17 mouse cellular contexts compared by ENCODE assay signal in genomic region chr11:87665658-87666057, GRCm38 (mm10). TPM values are rescaled to one million over a fixed set of nuclear protein-coding genes. Genes with fewer than 3 reads are reported as not detected.
A peak's percentile ranks its signal among the peaks of the same experiment; 100 is the strongest.
DNase-seq lines count a peak whose midpoint lies in the region; ATAC-seq lines count a peak whose summit lies in the region.
"Had no signal": no experiment of that assay in that cellular context is flagged by ENCODE, and none has a peak within 500 bp of the region (broad histone marks: within the 10 kb centered on the region; RNA-seq: fewer than 3 reads in every experiment).

No protein-coding gene starts in this region.

- no peaks in the 10 kb centered on the region for H3K36me3 ChIP-seq in heart, embryonic 15.5 days
- H3K36me3 ChIP-seq in heart, embryonic 11.5 days (ENCODE audit: control insufficient read depth, insufficient read depth, low read length) = no peaks in the 10 kb centered on the region
- H3K36me3 ChIP-seq in lung, embryonic 15.5 days = no peaks in the 10 kb centered on the region
- no peaks in the 10 kb centered on the region for H3K36me3 ChIP-seq in liver, embryonic 11.5 days (ENCODE audit: control insufficient read depth, insufficient read depth, low read length)
- no peaks in the 10 kb centered on the region for H3K36me3 ChIP-seq in stomach, embryonic 16.5 days (ENCODE audit: control insufficient read depth, insufficient read depth, low read length)
- H3K36me3 ChIP-seq: forebrain, embryonic 12.5 days; midbrain, embryonic 13.5 days had no signal

- no peak overlapping the region for H3K4me2 ChIP-seq in heart, embryonic 15.5 days
- H3K4me2 ChIP-seq in heart, embryonic 11.5 days = no peak overlapping the region
- H3K4me2 ChIP-seq in lung, embryonic 15.5 days = peak overlapping the region; percentile 42
- H3K4me2 ChIP-seq in liver, embryonic 11.5 days = peak overlapping the region; percentile 57
- peak overlapping the region; percentile 32 for H3K4me2 ChIP-seq in stomach, embryonic 16.5 days (ENCODE audit: low read depth, low read length)
- H3K4me2 ChIP-seq: forebrain, embryonic 12.5 days; midbrain, embryonic 13.5 days had no signal

- ATAC-seq in heart, embryonic 15.5 days (replicated peaks; ENCODE audit: insufficient number of reproducible peaks, insufficient read depth, low FRiP score, low read depth) = no peak
- no peak for ATAC-seq in heart, embryonic 11.5 days (replicated peaks; ENCODE audit: insufficient number of reproducible peaks, low FRiP score, low TSS enrichment)
- no peak for ATAC-seq in lung, embryonic 15.5 days (ENCODE audit: borderline replicate concordance, extremely low read depth, low FRiP score, low TSS enrichment)
- no peak for ATAC-seq in liver, embryonic 11.5 days (replicated peaks; ENCODE audit: low FRiP score)
- ATAC-seq in stomach, embryonic 16.5 days (ENCODE audit: insufficient read depth, low FRiP score) = no peak
- ATAC-seq: hindbrain, embryonic 16.5 days; midbrain, embryonic 13.5 days had no signal

- no peak for DNase-seq in lung, postnatal 25 days (ENCODE audit: low spot score)
- DNase-seq in liver, embryonic 11.5 days (ENCODE audit: low spot score) = no peak
- DNase-seq in urinary bladder, adult 2 months (ENCODE audit: low spot score) = no peak
- DNase-seq in gastrocnemius, adult 18-20 months (ENCODE audit: low spot score) = no peak
- DNase-seq: adrenal gland, postnatal 25 days; heart, postnatal 10 days; right cerebral cortex, postnatal 4 days had no signal

- peak overlapping the region; percentile 3; the same call in 1 of the 2 replicates for H3K4me3 ChIP-seq in heart, embryonic 15.5 days
- no peak overlapping the region for H3K4me3 ChIP-seq in heart, embryonic 11.5 days (ENCODE audit: low read depth, low read length)
- H3K4me3 ChIP-seq in lung, embryonic 15.5 days = peak overlapping the region; percentile 39
- H3K4me3 ChIP-seq in liver, embryonic 11.5 days (ENCODE audit: low read depth, low read length) = peak overlapping the region; percentile 29
- H3K4me3 ChIP-seq in stomach, embryonic 16.5 days (replicated peaks; ENCODE audit: low read length) = peak overlapping the region; percentile 34
- H3K4me3 ChIP-seq: forebrain, embryonic 12.5 days; midbrain, embryonic 13.5 days had no signal

- peaks cover 10% of the 10 kb centered on the region for H3K27me3 ChIP-seq in heart, embryonic 15.5 days
- peaks cover 7% of the 10 kb centered on the region; the same call in 1 of the 2 replicates for H3K27me3 ChIP-seq in heart, embryonic 11.5 days (ENCODE audit: control insufficient read depth, insufficient read depth, low read length)
- no peaks in the 10 kb centered on the region for H3K27me3 ChIP-seq in lung, embryonic 15.5 days
- H3K27me3 ChIP-seq in liver, embryonic 11.5 days (replicated peaks; ENCODE audit: control insufficient read depth, insufficient read depth, low read length) = no peaks in the 10 kb centered on the region
- H3K27me3 ChIP-seq in stomach, embryonic 16.5 days (ENCODE audit: control insufficient read depth, insufficient read depth, low read length) = no peaks in the 10 kb centered on the region

- H3K27ac ChIP-seq in heart, embryonic 15.5 days = no peak overlapping the region
- H3K27ac ChIP-seq in heart, embryonic 11.5 days (ENCODE audit: low read depth, low read length) = no peak overlapping the region
- H3K27ac ChIP-seq in lung, embryonic 15.5 days = no peak overlapping the region; the same call in 1 of the 2 replicates
- H3K27ac ChIP-seq in liver, embryonic 11.5 days (ENCODE audit: low read depth, low read length) = no peak overlapping the region
- H3K27ac ChIP-seq in stomach, embryonic 16.5 days (ENCODE audit: low read length) = no peak overlapping the region
- H3K27ac ChIP-seq: forebrain, embryonic 12.5 days; left cerebral cortex, adult 2 months; midbrain, embryonic 13.5 days had no signal

- 0 out of 2 replicates have a peak, but pooled peaks cover 6% of the 10 kb centered on the region for H3K4me1 ChIP-seq in heart, embryonic 15.5 days (replicated peaks)
- no peaks in the 10 kb centered on the region for H3K4me1 ChIP-seq in heart, embryonic 11.5 days (ENCODE audit: control insufficient read depth, insufficient read depth, low read length)
- H3K4me1 ChIP-seq in lung, embryonic 15.5 days = no peaks in the 10 kb centered on the region; the same call in 1 of the 2 replicates
- peaks cover 6% of the 10 kb centered on the region; the same call in 1 of the 2 replicates for H3K4me1 ChIP-seq in liver, embryonic 11.5 days (replicated peaks; ENCODE audit: control insufficient read depth, insufficient read depth, low read length)
- H3K4me1 ChIP-seq in stomach, embryonic 16.5 days (ENCODE audit: control insufficient read depth, insufficient read depth, low read length) = no peaks in the 10 kb centered on the region

- no peaks in the 10 kb centered on the region for H3K9me3 ChIP-seq in heart, embryonic 15.5 days (replicated peaks)
- no peaks in the 10 kb centered on the region for H3K9me3 ChIP-seq in heart, embryonic 11.5 days (replicated peaks; ENCODE audit: control insufficient read depth, low read length)
- no peaks in the 10 kb centered on the region for H3K9me3 ChIP-seq in lung, embryonic 15.5 days
- no peaks in the 10 kb centered on the region for H3K9me3 ChIP-seq in liver, embryonic 11.5 days (ENCODE audit: control insufficient read depth, low read length)
- H3K9me3 ChIP-seq in stomach, embryonic 16.5 days (replicated peaks; ENCODE audit: control insufficient read depth, low read length) = no peaks in the 10 kb centered on the region
- H3K9me3 ChIP-seq: forebrain, embryonic 12.5 days; midbrain, embryonic 13.5 days had no signal

- whole genome bisulfite sequencing in heart, embryonic 15.5 days = 78% methylated on average over 2 of the region's 2 CpGs
- 78% methylated on average over 2 of the region's 2 CpGs for WGBS in heart, embryonic 11.5 days (ENCODE audit: insufficient replicate concordance)
- WGBS in lung, embryonic 15.5 days = 45% methylated on average over 2 of the region's 2 CpGs
- 81% methylated on average over 2 of the region's 2 CpGs for WGBS in liver, embryonic 11.5 days
- 58% methylated on average over 2 of the region's 2 CpGs for WGBS in stomach, embryonic 16.5 days

- H3K9ac ChIP-seq in heart, embryonic 15.5 days = no peak overlapping the region
- no peak overlapping the region for H3K9ac ChIP-seq in heart, embryonic 11.5 days (ENCODE audit: low read depth, low read length)
- peak overlapping the region; percentile 35 for H3K9ac ChIP-seq in lung, embryonic 15.5 days
- no peak overlapping the region for H3K9ac ChIP-seq in liver, embryonic 11.5 days (ENCODE audit: low read depth, low read length)
- peak overlapping the region; percentile 55 for H3K9ac ChIP-seq in stomach, embryonic 16.5 days (ENCODE audit: low read length)
- H3K9ac ChIP-seq: forebrain, embryonic 12.5 days; midbrain, embryonic 13.5 days had no signal

RNA-seq across cellular contexts. Expression of gene Rnf43, which starts 3.1 kb away (rescaled TPM):
- polyA plus RNA-seq in heart, embryonic 15.5 days (2015; fragmentation: Nextera tagmentation; extraction: Ambion mirVana) = 1.3 and 3.3 TPM in 2 replicates
- polyA plus RNA-seq in heart, embryonic 11.5 days (2014; fragmentation: Nextera tagmentation; extraction: Ambion mirVana) = 0.54 and 0.96 TPM in 2 replicates
- 14.3 and 16.4 TPM in 2 replicates for polyA plus RNA-seq in lung, embryonic 15.5 days (2015; fragmentation: Nextera tagmentation; extraction: Ambion mirVana)
- 8.2 and 10.0 TPM in 2 replicates for polyA plus RNA-seq in liver, embryonic 11.5 days (2014; fragmentation: Nextera tagmentation; extraction: Ambion mirVana)
- 14.7 and 16.9 TPM in 2 replicates for polyA plus RNA-seq in stomach, embryonic 16.5 days (2015; fragmentation: Nextera tagmentation; extraction: Ambion mirVana)
- 3.1 and 3.5 TPM in 2 replicates for polyA plus RNA-seq in urinary bladder, adult 2 months (2012; rRNA removed)
- total RNA-seq in gastrocnemius, adult 18-20 months (2021) = 1 to 10 TPM in 1 of 2 experiments, under 1 TPM in 1; 0.69 to 1.1 TPM

RNA-seq across cellular contexts. Expression of gene Hsf5, which starts 48.7 kb away (rescaled TPM):
- 0.08 and 0.09 TPM in 2 replicates for polyA plus RNA-seq in heart, embryonic 15.5 days (2015; fragmentation: Nextera tagmentation; extraction: Ambion mirVana)
- polyA plus RNA-seq in heart, embryonic 11.5 days (2014; fragmentation: Nextera tagmentation; extraction: Ambion mirVana) = 0.11 and 0.18 TPM in 2 replicates
- polyA plus RNA-seq in lung, embryonic 15.5 days (2015; fragmentation: Nextera tagmentation; extraction: Ambion mirVana) = 0.15 and 0.21 TPM in 2 replicates
- polyA plus RNA-seq in liver, embryonic 11.5 days (2014; fragmentation: Nextera tagmentation; extraction: Ambion mirVana) = 0.08 and 0.10 TPM in 2 replicates
- polyA plus RNA-seq in stomach, embryonic 16.5 days (2015; fragmentation: Nextera tagmentation; extraction: Ambion mirVana) = 0.10 and 0.14 TPM in 2 replicates
- polyA plus RNA-seq in urinary bladder, adult 2 months (2012; rRNA removed) = 0.10 TPM in 2 replicates
- not detected for total RNA-seq in gastrocnemius, adult 18-20 months (2021)
- total RNA-seq: granulocyte monocyte progenitor cell, adult 5-6 weeks had no signal
- polyA plus RNA-seq: macrophage had no signal

Comparison
In these comparisons a context has a peak if more than half of its experiments do, and no peak if none do; other contexts are left out.
1. H3K4me2 ChIP-seq: peak in lung, embryonic 15.5 days (single experiment), liver, embryonic 11.5 days (single experiment) and stomach, embryonic 16.5 days (single experiment); none in heart, embryonic 15.5 days (single experiment) and heart, embryonic 11.5 days (single experiment).
2. H3K9ac ChIP-seq: peak in lung, embryonic 15.5 days (single experiment) and stomach, embryonic 16.5 days (single experiment); none in heart, embryonic 15.5 days (single experiment), heart, embryonic 11.5 days (single experiment) and liver, embryonic 11.5 days (single experiment).